Mouse (Mus musculus): ENCODE data around the gene Gm45021. TPM values are rescaled to one million over a fixed set of nuclear protein-coding genes. Genes with fewer than 3 reads are reported as not detected.

The Gm45021 gene
- total and polyA plus RNA-seq, 2 experiments from 2014 or later: not detected

DNA sequence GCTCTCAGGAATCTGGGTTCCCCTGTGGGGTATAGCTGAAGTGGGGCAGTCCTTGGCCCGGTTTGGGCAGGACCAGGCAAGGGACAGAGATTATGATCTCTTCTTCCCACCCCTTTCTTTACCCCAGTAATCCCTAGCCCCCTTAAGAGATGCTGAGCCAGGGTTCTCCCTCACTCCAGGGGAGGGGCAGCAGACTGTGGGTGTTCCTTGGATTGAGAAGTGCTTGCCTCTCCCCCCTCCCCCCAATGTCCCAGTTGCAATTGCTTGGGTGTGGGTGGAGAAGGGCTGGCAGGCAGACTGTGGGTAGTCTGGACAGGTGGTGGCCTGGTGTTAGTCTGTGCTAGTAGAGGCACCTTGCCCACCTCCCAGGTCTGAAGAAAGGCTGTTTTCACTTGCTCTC, 5.9 kb downstream of the Gm45021 start:
- Histone ChIP-seq H3K9me3 (ENCODE audit: low read length) (0 out of 2 replicates have a peak, but pooled peaks cover 3% of the 10 kb centered on the region), H3K9ac (replicated peaks; ENCODE audit: low read length) (peak overlapping the region; percentile 93; the same call in 1 of the 2 replicates), H3K4me2 (ENCODE audit: low read depth, low read length) (peak overlapping the region; percentile 85), H3K4me1 (ENCODE audit: insufficient read depth, low read length) (peaks cover 10% of the 10 kb centered on the region; the same call in 1 of the 2 replicates), H3K27me3 (ENCODE audit: insufficient read depth, low read length) (no peaks in the 10 kb centered on the region), H3K27ac (peak overlapping the region; percentile 98; the same call in 1 of the 2 replicates), H3K36me3 (ENCODE audit: insufficient read depth, low read length) (peaks cover 39% of the 10 kb centered on the region), H3K4me3 (ENCODE audit: low read length) (peak overlapping the region; percentile 69)
- no peak for TF ChIP-seq CTCF (IDR thresholded peaks at IDR 0.05; ENCODE audit: low read depth)
- DNase-seq (ENCODE audit: low spot score) (no peak), ATAC-seq (no peak)
- WGBS: 71% methylated on average over 1 of the region's 1 CpGs

DNA sequence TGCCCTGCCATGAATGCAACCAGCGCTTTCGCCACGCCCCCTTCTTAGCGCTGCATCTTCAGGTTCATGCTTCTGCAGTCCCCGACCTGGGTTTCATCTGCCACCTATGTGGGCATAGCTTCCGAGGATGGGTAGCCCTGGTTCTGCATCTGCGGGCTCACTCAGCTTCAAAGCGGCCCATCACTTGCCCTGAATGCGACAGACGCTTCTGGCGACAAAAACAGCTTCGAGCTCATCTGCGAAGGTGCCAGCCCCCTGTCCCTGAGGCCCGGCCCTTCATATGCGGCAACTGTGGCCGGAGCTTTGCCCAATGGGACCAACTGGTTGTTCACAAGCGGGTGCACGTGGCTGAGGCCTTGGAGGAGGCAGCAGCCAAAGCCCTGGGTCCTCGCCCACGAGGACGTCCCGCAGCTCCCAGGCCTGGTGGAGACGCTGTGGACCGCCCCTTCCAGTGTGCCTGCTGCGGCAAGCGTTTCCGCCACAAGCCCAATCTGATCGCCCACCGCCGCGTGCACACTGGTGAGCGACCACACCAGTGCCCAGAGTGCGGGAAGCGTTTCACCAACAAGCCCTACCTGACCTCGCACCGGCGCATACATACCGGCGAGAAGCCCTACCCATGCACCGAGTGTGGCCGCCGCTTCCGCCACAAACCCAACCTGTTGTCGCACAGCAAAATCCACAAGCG, 7.3 kb downstream of the Gm45021 start:
- DNase-seq (ENCODE audit: low spot score) (no peak), ATAC-seq (no peak)
- 97% methylated on average over 45 of the region's 45 CpGs for WGBS
- Histone ChIP-seq H3K27me3 (ENCODE audit: insufficient read depth, low read length) (no peaks in the 10 kb centered on the region), H3K4me1 (ENCODE audit: insufficient read depth, low read length) (peaks cover 15% of the 10 kb centered on the region), H3K4me3 (ENCODE audit: low read length) (no peak overlapping the region), H3K27ac (no peak overlapping the region), H3K36me3 (ENCODE audit: insufficient read depth, low read length) (peaks cover 39% of the 10 kb centered on the region), H3K4me2 (ENCODE audit: low read depth, low read length) (no peak overlapping the region), H3K9ac (replicated peaks; ENCODE audit: low read length) (no peak overlapping the region), H3K9me3 (ENCODE audit: low read length) (0 out of 2 replicates have a peak, but pooled peaks cover 3% of the 10 kb centered on the region)
- no peak for TF ChIP-seq CTCF (IDR thresholded peaks at IDR 0.05; ENCODE audit: low read depth)

DNA sequence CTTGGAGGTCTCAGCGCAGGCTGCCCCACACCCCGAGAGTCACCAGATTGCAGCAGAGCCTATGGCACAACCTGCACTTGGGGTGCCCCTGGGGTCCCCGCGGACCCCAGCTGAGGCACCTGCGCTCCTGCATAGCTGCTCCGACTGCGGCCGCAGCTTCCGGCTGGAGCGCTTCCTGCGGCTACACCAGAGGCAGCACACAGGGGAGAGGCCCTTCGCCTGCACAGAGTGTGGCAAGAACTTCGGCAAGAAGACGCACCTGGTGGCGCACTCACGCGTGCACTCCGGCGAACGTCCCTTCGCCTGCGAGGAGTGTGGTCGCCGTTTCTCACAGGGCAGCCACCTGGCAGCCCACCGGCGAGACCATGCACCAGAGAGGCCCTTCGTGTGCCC, 7.8 kb downstream of the Gm45021 start:
- Histone ChIP-seq H3K9ac (replicated peaks; ENCODE audit: low read length) (no peak overlapping the region), H3K4me2 (ENCODE audit: low read depth, low read length) (no peak overlapping the region), H3K36me3 (ENCODE audit: insufficient read depth, low read length) (peaks cover 39% of the 10 kb centered on the region), H3K4me1 (ENCODE audit: insufficient read depth, low read length) (peaks cover 15% of the 10 kb centered on the region), H3K9me3 (ENCODE audit: low read length) (0 out of 2 replicates have a peak, but pooled peaks cover 3% of the 10 kb centered on the region), H3K27ac (no peak overlapping the region), H3K27me3 (ENCODE audit: insufficient read depth, low read length) (no peaks in the 10 kb centered on the region), H3K4me3 (ENCODE audit: low read length) (no peak overlapping the region)
- ATAC-seq (no peak), DNase-seq (ENCODE audit: low spot score) (no peak)
- TF ChIP-seq CTCF (IDR thresholded peaks at IDR 0.05; ENCODE audit: low read depth): no peak
- 93% methylated on average over 27 of the region's 27 CpGs for WGBS

DNA sequence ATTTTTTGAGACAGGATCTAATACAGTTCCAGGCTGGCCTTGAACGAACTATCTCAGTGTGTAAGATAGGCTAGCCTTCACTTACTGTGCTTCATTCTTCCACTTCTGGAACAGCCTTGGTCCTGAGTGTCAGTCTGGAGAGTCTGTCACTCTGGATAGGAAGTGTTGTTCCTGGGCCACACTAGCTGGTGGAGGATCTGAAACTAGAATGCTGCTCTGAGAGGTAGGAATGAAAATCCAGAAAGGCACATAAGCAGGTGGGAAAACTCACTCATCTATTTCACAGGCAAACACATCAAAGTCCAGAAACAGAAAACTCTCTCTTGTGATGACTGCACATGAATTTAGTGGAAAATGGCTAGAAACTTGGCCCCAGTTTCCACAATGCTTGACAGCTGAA, 11.2 kb downstream of the Gm45021 start:
- H3K27me3 ChIP-seq (ENCODE audit: insufficient read depth, low read length): no peaks in the 10 kb centered on the region
- TF ChIP-seq CTCF (IDR thresholded peaks at IDR 0.05; ENCODE audit: low read depth): no peak
- DNase-seq (ENCODE audit: low spot score) (no peak), ATAC-seq (no peak)
- 0 out of 2 replicates have a peak, but pooled peaks cover 3% of the 10 kb centered on the region for H3K9me3 ChIP-seq (ENCODE audit: low read length)
- peaks cover 8% of the 10 kb centered on the region for H3K4me1 ChIP-seq (ENCODE audit: insufficient read depth, low read length)
- no peak overlapping the region for H3K9ac ChIP-seq (replicated peaks; ENCODE audit: low read length)
- no peak overlapping the region for H3K4me2 ChIP-seq (ENCODE audit: low read depth, low read length)
- 100% methylated on average over 1 of the region's 1 CpGs for WGBS
- H3K36me3 ChIP-seq (ENCODE audit: insufficient read depth, low read length): peaks cover 39% of the 10 kb centered on the region
- no peak overlapping the region for H3K4me3 ChIP-seq (ENCODE audit: low read length)
- H3K27ac ChIP-seq: peak overlapping the region; percentile 94; the same call in 1 of the 2 replicates

DNA sequence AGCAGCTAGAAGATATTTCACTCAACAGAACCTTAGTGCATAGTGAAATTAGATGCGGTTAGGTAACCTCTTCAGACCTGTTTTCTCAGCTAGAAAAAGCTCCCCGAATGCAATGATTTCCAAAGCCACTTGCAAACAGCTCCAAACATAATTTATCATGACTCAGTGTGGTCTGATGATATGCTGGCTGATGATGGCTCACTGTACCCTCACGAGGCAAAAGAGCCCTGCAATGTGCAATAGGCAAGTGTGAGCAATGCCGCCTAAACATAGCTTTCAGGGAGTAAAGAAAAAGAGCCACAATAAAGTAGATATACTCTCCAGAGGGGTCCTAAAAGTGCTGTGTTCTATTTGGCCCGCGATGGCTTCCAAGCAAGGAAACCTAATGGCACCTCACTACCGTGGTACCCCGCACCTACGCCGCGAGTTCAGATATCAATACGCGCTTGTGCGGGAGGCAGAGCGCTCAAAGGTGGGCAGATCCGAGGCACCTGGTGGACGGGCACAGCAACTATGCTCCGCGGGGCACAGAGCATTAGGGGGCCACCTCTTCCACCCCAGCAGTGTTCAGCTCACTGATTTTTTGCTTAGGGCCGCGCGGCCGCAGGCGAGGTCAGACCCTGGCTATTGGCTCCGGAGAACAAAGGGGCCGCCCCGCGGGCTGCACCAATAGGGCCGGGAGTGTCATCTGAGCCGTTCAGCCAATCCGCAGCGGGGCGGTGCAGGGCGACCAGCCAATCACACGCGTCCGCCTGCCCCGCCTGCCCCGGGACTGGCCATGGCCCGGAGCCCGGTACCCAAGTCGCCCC, 12.1 kb downstream of the Gm45021 start, which contains the start of gene Zfp775:
TSS of gene Zfp775 (plus strand) at position 793 of the 809 bp plus-strand sequence.
- peak; percentile 97 for DNase-seq (ENCODE audit: low spot score)
- Histone ChIP-seq H3K9ac (replicated peaks; ENCODE audit: low read length) (peak within 1 kb of the TSS; percentile 83), H3K9me3 (ENCODE audit: low read length) (0 out of 2 replicates have a peak, but pooled peaks cover 3% of the 10 kb centered on the region), H3K4me3 (ENCODE audit: low read length) (peak within 1 kb of the TSS; percentile 74), H3K4me2 (ENCODE audit: low read depth, low read length) (peak within 1 kb of the TSS; percentile 99), H3K27ac (peak within 1 kb of the TSS; percentile 94), H3K36me3 (ENCODE audit: insufficient read depth, low read length) (peaks cover 34% of the 10 kb centered on the region), H3K27me3 (ENCODE audit: insufficient read depth, low read length) (no peaks in the 10 kb centered on the region), H3K4me1 (ENCODE audit: insufficient read depth, low read length) (peaks cover 8% of the 10 kb centered on the region)
- TF ChIP-seq CTCF (IDR thresholded peaks at IDR 0.05; ENCODE audit: low read depth): peak; percentile 43
- WGBS: 3% methylated on average over 42 of the region's 42 CpGs
- peak; percentile 99 for ATAC-seq

DNA sequence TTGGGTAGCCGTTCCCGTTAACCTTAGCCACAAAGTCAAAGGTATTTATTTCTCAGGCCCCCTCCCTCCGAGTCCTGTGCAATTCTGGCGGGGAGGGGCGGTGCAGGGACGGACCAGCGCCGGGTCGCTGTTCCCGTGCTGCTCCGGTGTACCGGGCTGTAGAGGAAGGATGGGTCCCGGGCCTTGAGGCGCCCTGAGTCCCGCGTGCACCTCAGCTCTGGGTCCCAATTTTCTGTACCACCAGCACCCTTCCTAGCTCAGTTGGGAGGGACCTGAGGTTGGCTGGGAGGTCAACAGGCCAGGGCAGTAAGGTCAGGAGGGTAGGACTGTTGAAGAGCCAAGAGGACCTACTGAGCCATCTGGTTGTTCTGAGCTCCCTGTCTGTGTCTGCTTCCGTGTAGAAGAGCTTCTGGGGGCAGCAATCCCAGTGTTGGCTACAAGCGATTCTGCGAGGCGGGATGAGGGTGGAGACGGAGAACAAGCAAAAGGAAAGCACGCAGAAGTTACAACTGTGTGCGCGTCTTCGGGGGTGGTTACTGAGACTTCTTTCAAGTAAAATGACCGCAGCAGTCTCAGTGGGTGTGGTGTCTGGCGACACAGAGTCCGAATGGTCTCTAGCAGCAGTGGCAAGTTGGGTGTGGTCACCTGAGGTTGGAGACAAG, 12.8 kb downstream of the Gm45021 start:
- TF ChIP-seq CTCF (IDR thresholded peaks at IDR 0.05; ENCODE audit: low read depth): no peak
- Histone ChIP-seq H3K4me2 (ENCODE audit: low read depth, low read length) (peak overlapping the region; percentile 99), H3K27me3 (ENCODE audit: insufficient read depth, low read length) (no peaks in the 10 kb centered on the region), H3K27ac (peak overlapping the region; percentile 94), H3K4me3 (ENCODE audit: low read length) (peak overlapping the region; percentile 74), H3K9ac (replicated peaks; ENCODE audit: low read length) (peak overlapping the region; percentile 83), H3K36me3 (ENCODE audit: insufficient read depth, low read length) (peaks cover 27% of the 10 kb centered on the region), H3K4me1 (ENCODE audit: insufficient read depth, low read length) (peaks cover 8% of the 10 kb centered on the region), H3K9me3 (ENCODE audit: low read length) (0 out of 2 replicates have a peak, but pooled peaks cover under 1% of the 10 kb centered on the region)
- under 1% methylated on average over 28 of the region's 28 CpGs for WGBS
- ATAC-seq: peak; percentile 86; the same call in 1 of the 2 replicates
- DNase-seq (ENCODE audit: low spot score): peak; percentile 52

All from hindbrain, postnatal 0 days (tissue).